Mouse (Mus musculus): ENCODE measurements at regions not wholly inside any gene's neighbourhood (a gene's known extent, or its start where the extent isn't known, plus 50 kb on each side); places are given as distances from the start of the nearest gene placed in this dataset.

DNA sequence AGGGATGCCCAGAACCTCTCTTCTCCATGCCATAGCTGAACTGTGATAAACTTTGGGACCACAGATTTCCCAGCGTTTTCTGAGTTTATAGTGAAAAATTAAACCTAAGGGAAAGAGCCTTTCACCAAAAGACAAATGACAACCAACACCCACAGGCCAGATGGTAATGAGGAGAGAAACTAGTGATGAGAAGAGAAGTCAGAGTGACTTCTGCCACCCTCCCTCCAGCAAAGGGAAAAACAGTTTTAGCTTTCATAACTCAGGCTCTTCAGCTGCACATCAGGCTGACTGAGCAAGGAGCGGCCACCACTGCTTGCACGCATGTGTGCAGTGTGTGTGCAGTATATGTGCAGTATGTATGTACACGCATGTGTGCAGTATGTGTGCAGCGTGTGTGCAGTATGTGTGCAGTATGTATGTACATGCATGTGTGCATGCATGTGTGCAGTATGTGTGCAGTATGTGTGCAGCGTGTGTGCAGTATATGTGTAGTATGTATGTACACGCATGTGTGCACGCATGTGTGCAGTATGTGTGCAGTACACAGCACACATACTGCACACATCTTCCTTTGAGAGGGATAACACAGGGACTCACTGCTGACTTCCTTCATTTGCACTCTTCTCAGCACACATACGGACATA, 208.1 kb upstream of the Ppargc1a start:
- WGBS, result 93% methylated on average over 9 of the region's 9 CpGs
- Histone ChIP-seq H3K9ac (no peak overlapping the region), H3K36me3 (no peaks in the 10 kb centered on the region), H3K4me3 (replicated peaks) (no peak overlapping the region), H3K27ac (no peak overlapping the region), H3K9me3 (replicated peaks) (no peaks in the 10 kb centered on the region), H3K27me3 (no peaks in the 10 kb centered on the region), H3K4me1 (no peaks in the 10 kb centered on the region), H3K4me2 (no peak overlapping the region)
- ATAC-seq (replicated peaks; ENCODE audit: low FRiP score), result no peak

DNA sequence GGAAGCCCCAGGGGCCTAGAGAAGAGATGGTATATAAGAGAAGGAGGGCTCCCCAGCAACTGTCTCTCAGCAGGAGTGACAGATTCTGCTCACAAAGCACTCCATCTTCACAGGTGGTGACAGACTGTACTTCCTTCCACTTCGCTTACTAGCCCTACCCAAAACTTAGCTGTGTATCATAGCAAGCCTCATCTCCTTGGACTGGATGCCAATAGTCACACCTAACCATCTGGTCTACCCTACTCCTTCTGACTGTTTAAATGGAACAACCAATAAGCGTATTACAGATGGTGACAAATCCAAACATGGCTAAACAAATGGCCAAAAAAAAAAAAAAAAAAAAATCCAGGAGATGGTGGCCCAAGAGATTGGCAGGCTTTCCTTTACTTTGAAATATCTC, 204.1 kb upstream of the Ppargc1a start:
- Histone ChIP-seq H3K4me3 (replicated peaks) (no peak overlapping the region), H3K9ac (no peak overlapping the region), H3K4me1 (no peaks in the 10 kb centered on the region), H3K9me3 (replicated peaks) (no peaks in the 10 kb centered on the region), H3K4me2 (no peak overlapping the region), H3K36me3 (no peaks in the 10 kb centered on the region), H3K27me3 (no peaks in the 10 kb centered on the region), H3K27ac (no peak overlapping the region)
- no peak for ATAC-seq (replicated peaks; ENCODE audit: low FRiP score)
- WGBS, result 77% methylated on average over 2 of the region's 2 CpGs

DNA sequence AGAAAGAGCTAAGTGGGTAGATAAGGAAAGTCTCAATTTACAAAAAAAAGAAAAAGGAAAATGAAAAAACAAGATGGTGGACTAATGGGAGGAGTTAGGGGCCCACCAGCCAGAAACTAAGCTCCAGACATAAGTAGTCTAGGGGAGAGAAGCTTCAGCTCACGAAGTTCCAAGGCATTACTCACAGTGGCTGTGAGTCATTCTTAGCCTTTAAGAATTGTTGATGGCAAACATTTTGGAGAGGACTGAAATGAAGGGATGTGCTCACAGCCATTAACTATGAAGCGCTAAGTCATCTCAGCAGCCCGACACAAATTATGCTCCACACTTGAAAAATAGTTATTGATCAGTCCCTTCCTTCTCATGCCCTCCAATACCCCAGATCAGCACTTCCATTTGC, 198.6 kb upstream of the Ppargc1a start:
- H3K36me3 ChIP-seq, result no peaks in the 10 kb centered on the region
- no peaks in the 10 kb centered on the region for H3K4me1 ChIP-seq
- ATAC-seq (replicated peaks; ENCODE audit: low FRiP score), result no peak
- H3K9me3 ChIP-seq (replicated peaks), result no peaks in the 10 kb centered on the region
- H3K9ac ChIP-seq, result no peak overlapping the region
- no peak overlapping the region for H3K4me2 ChIP-seq
- no peak overlapping the region for H3K27ac ChIP-seq
- H3K4me3 ChIP-seq (replicated peaks), result no peak overlapping the region
- no peaks in the 10 kb centered on the region for H3K27me3 ChIP-seq
- 92% methylated on average over 3 of the region's 3 CpGs for whole genome bisulfite sequencing

DNA sequence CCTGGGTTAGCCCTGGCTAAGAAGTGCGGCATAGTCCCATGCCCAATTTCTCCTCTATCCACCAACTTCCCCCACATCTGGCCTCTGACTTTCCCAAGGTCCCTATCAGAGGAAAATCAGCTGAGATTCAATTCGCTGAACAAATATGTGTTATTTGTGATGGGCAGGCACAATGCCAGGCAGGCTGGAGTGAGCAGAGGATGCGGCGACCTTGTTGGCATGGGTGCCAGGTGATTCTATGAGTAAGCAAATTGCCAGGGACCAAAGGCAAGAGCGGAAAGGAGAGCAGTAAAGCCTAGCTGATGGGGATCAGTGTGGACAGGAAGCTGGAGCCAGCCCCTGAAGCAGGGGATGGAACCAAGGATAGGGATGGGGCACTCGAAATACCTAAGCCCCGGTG, 196.9 kb upstream of the Ppargc1a start:
- 87% methylated on average over 7 of the region's 7 CpGs for WGBS
- no peak overlapping the region for H3K4me2 ChIP-seq
- no peaks in the 10 kb centered on the region for H3K9me3 ChIP-seq (replicated peaks)
- H3K9ac ChIP-seq, result no peak overlapping the region
- H3K27me3 ChIP-seq, result no peaks in the 10 kb centered on the region
- H3K4me3 ChIP-seq (replicated peaks), result no peak overlapping the region
- no peak overlapping the region for H3K27ac ChIP-seq
- H3K4me1 ChIP-seq, result no peaks in the 10 kb centered on the region
- no peaks in the 10 kb centered on the region for H3K36me3 ChIP-seq
- no peak for ATAC-seq (replicated peaks; ENCODE audit: low FRiP score)

DNA sequence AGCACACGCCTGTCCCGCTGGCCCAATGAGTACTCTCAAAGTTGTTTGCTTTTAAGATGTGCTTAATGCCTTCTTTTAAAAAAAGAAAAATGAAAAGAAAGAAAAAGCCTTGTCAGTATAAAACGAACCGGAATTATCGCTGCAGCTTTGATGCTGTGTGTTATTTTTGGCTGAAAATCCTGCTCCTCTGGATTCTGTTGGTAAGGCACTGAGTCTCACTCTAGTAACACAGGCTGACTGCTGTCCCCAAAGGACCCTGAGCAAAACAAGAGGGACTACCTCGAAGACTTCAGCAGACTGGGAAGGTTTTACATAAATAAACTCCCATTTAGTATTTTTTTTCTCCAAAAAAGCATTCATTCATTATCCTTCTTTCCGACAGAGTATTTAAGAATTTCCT, 196.1 kb upstream of the Ppargc1a start:
- 60% methylated on average over 7 of the region's 7 CpGs for WGBS
- H3K9ac ChIP-seq, result no peak overlapping the region
- no peaks in the 10 kb centered on the region for H3K36me3 ChIP-seq
- no peaks in the 10 kb centered on the region for H3K4me1 ChIP-seq
- ATAC-seq (replicated peaks; ENCODE audit: low FRiP score), result no peak
- no peak overlapping the region for H3K4me2 ChIP-seq
- no peak overlapping the region for H3K4me3 ChIP-seq (replicated peaks)
- no peaks in the 10 kb centered on the region for H3K9me3 ChIP-seq (replicated peaks)
- no peak overlapping the region for H3K27ac ChIP-seq
- no peaks in the 10 kb centered on the region for H3K27me3 ChIP-seq

DNA sequence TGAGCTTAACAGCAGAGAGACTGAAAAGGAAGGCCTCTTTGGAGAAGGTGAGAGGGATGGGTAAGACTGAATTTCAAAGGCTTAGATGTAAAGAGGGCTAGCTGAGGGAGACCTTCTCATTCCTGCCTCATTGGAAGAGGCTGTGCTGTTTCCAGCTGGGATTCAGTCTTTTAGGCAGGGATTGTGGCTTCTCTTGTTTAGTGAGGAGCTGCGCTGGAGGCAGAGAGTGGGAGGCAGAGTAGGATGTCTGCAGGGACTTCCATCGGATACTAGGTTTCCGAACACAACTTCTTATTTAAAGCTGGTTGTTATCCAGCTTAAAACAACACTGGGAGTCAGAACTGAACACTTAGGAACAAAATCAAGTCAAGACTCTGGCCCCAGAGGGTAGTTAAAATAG, 194.8 kb upstream of the Ppargc1a start:
- Histone ChIP-seq H3K4me1 (no peaks in the 10 kb centered on the region), H3K9ac (no peak overlapping the region), H3K27me3 (no peaks in the 10 kb centered on the region), H3K9me3 (replicated peaks) (no peaks in the 10 kb centered on the region), H3K4me2 (no peak overlapping the region), H3K4me3 (replicated peaks) (no peak overlapping the region), H3K36me3 (no peaks in the 10 kb centered on the region), H3K27ac (no peak overlapping the region)
- WGBS, result 42% methylated on average over 3 of the region's 3 CpGs
- no peak for ATAC-seq (replicated peaks; ENCODE audit: low FRiP score)

DNA sequence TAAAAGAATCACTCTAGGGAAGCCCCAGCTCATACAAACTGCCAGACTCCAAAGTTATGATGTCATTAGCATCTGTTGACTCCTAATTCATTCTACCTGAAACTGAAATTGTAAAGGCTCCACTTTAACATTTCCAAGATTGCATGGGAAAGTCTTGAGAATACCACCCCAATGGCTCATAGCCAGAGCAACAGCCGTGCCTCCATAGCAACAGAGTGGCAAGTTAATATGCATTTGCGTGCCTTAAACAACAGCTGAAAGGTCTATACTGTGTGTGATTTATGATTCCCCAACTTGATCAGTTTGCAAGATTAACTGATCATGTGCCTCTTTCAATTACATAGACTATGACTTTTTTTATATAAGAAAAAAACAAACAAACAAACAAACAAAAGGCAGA, 190.8 kb upstream of the Ppargc1a start:
- no peaks in the 10 kb centered on the region for H3K36me3 ChIP-seq
- H3K9ac ChIP-seq, result no peak overlapping the region
- no peaks in the 10 kb centered on the region for H3K4me1 ChIP-seq
- no peak overlapping the region for H3K27ac ChIP-seq
- ATAC-seq (replicated peaks; ENCODE audit: low FRiP score), result no peak
- no peaks in the 10 kb centered on the region for H3K9me3 ChIP-seq (replicated peaks)
- no peak overlapping the region for H3K4me3 ChIP-seq (replicated peaks)
- H3K4me2 ChIP-seq, result no peak overlapping the region
- 82% methylated on average over 2 of the region's 2 CpGs for WGBS
- no peaks in the 10 kb centered on the region for H3K27me3 ChIP-seq

DNA sequence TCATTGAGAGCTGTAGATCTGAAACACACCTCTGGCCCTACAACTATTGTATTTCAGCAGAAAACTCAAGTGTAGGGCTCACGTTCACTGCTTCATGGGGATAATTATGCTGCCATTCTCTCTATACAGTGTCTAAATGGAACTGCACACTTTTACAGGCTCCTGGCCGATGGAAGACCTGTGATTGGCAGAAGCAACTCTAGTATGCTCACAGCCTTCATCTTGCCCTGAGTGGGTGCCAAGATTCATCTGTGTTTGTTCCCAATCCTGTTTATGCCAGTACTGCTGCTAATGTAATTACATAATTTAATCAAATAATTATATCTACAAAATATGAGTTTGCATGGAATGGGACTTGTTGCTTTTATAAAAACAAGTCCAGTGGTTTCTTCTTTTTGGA, 190.3 kb upstream of the Ppargc1a start:
- ATAC-seq (replicated peaks; ENCODE audit: low FRiP score), result no peak
- H3K4me1 ChIP-seq, result no peaks in the 10 kb centered on the region
- H3K9ac ChIP-seq, result no peak overlapping the region
- H3K9me3 ChIP-seq (replicated peaks), result no peaks in the 10 kb centered on the region
- no peak overlapping the region for H3K4me2 ChIP-seq
- no peaks in the 10 kb centered on the region for H3K36me3 ChIP-seq
- no peak overlapping the region for H3K4me3 ChIP-seq (replicated peaks)
- no peaks in the 10 kb centered on the region for H3K27me3 ChIP-seq
- H3K27ac ChIP-seq, result no peak overlapping the region
- 87% methylated on average over 2 of the region's 2 CpGs for WGBS

DNA sequence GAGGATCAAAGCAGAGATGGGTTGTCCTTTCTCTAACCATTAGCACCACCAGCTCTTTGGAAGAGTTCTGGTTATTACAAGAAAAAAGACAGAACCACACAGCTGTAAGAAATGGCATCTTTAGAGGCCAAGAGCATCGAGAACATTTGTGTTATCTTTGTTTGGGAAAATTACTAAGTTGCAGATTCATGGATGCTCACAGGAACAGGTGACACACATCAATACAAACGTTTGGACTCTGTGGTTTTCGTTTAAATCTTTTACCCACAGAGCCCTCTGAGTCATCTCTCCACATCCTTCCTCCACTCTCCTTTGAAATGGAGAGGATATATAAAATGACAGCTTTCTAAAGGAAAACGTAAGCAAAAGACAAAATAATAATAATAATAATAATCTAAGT, 184.5 kb upstream of the Ppargc1a start:
- no peaks in the 10 kb centered on the region for H3K27me3 ChIP-seq
- no peak overlapping the region for H3K4me2 ChIP-seq
- no peaks in the 10 kb centered on the region for H3K4me1 ChIP-seq
- H3K27ac ChIP-seq, result no peak overlapping the region
- WGBS, result 68% methylated on average over 4 of the region's 4 CpGs
- H3K36me3 ChIP-seq, result no peaks in the 10 kb centered on the region
- no peak overlapping the region for H3K9ac ChIP-seq
- H3K4me3 ChIP-seq (replicated peaks), result no peak overlapping the region
- ATAC-seq (replicated peaks; ENCODE audit: low FRiP score), result no peak
- H3K9me3 ChIP-seq (replicated peaks), result no peaks in the 10 kb centered on the region

DNA sequence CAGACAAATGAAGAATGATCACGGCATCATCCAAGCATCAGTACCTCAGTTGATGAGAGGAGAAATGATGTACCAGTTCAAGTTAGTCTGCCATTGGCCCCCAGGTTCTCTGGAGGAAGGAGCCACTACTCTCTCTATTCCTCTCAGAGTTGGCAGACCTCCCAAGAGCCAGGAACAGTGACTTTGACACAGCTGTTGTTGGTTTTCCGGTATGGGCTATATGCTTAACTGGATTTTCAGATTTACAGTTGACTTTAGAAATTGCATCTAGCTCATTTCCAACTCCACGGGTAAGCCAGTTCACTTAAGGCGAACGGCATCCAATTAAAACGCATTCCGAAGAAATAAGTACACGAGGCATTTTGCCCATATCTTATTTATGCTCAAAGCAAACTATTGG, 182.9 kb upstream of the Ppargc1a start:
- WGBS, result 90% methylated on average over 8 of the region's 8 CpGs
- Histone ChIP-seq H3K27ac (no peak overlapping the region), H3K9ac (no peak overlapping the region), H3K27me3 (no peaks in the 10 kb centered on the region), H3K9me3 (replicated peaks) (no peaks in the 10 kb centered on the region), H3K4me2 (no peak overlapping the region), H3K4me3 (replicated peaks) (no peak overlapping the region), H3K4me1 (no peaks in the 10 kb centered on the region), H3K36me3 (no peaks in the 10 kb centered on the region)
- no peak for ATAC-seq (replicated peaks; ENCODE audit: low FRiP score)

DNA sequence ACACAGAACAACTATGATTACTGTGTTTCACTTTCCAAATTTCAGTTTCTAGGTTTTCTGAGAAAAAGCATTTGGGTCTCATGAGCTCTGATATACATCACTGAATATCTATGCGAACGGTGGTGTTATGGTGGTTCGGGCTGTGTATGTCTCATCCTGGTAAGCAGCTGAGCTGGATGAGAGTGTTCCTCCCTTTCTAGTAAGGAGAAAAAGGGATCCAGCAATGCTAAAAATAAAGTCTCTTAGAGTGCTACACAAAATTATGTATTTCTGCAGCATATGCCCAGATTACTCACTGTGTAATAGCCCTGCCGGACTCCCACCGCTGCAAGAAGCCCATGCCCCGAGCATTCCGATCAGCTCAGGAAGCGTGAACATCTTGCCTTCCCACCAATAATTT, 173.4 kb upstream of the Ppargc1a start:
- Histone ChIP-seq H3K27ac (no peak overlapping the region), H3K4me3 (replicated peaks) (no peak overlapping the region), H3K36me3 (no peaks in the 10 kb centered on the region), H3K4me2 (no peak overlapping the region), H3K27me3 (no peaks in the 10 kb centered on the region), H3K9me3 (replicated peaks) (no peaks in the 10 kb centered on the region), H3K9ac (no peak overlapping the region), H3K4me1 (no peaks in the 10 kb centered on the region)
- 92% methylated on average over 8 of the region's 8 CpGs for WGBS
- no peak for ATAC-seq (replicated peaks; ENCODE audit: low FRiP score)

DNA sequence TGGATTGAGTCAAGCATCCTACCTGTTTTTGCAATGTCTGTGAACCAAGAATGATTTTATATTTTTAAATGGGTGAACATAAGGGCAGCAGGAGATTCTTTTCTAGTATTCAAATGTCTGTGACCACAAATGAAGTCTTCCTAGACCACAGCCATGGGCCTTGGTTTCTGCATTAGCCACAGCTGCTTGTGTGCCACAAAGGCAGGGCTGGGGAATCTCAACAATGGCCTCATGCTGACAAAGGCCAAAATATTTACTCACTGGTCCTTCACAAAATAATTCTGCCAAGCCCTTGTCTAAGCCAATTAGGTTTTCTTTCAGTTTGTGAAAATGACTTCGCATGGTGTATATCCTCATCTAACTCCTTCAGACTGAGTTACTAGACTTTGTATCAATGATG, 162.7 kb upstream of the Ppargc1a start:
- H3K36me3 ChIP-seq, result no peaks in the 10 kb centered on the region
- WGBS, result 90% methylated on average over 1 of the region's 1 CpGs
- no peak overlapping the region for H3K4me2 ChIP-seq
- H3K27ac ChIP-seq, result no peak overlapping the region
- no peaks in the 10 kb centered on the region for H3K4me1 ChIP-seq
- no peaks in the 10 kb centered on the region for H3K9me3 ChIP-seq (replicated peaks)
- no peak overlapping the region for H3K9ac ChIP-seq
- no peak overlapping the region for H3K4me3 ChIP-seq (replicated peaks)
- H3K27me3 ChIP-seq, result no peaks in the 10 kb centered on the region
- no peak for ATAC-seq (replicated peaks; ENCODE audit: low FRiP score)

DNA sequence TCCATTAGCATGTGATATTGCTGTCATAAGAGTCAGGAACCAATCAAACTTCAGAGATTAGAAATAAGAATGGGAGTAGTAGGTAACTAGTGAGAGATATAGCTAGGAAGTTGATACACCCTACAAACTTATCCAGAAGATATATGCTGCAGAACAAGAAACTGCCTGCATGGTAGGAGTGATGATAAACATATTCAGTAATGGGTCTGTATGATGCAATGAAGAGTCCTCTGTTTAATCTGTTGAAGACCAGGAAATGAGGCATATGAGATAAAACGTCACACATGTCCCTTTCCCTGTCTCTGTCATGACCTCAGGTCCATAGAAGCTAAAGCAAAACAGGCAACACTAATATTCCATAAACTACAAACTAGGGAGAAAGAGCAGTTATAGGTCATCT, 162.2 kb upstream of the Ppargc1a start:
- H3K9me3 ChIP-seq (replicated peaks), result no peaks in the 10 kb centered on the region
- H3K4me1 ChIP-seq, result no peaks in the 10 kb centered on the region
- H3K4me2 ChIP-seq, result no peak overlapping the region
- H3K27ac ChIP-seq, result no peak overlapping the region
- ATAC-seq (replicated peaks; ENCODE audit: low FRiP score), result no peak
- no peak overlapping the region for H3K9ac ChIP-seq
- H3K4me3 ChIP-seq (replicated peaks), result no peak overlapping the region
- H3K36me3 ChIP-seq, result no peaks in the 10 kb centered on the region
- H3K27me3 ChIP-seq, result no peaks in the 10 kb centered on the region
- 77% methylated on average over 1 of the region's 1 CpGs for WGBS

Data from kidney, embryonic 15.5 days (tissue).